Mouse (Mus musculus) intestine, embryonic 15.5 days (tissue): ENCODE results near the gene Sectm1a. TPM values are rescaled to one million over a fixed set of nuclear protein-coding genes. Genes with fewer than 3 reads are reported as not detected.
"Not testable (repeated sequence)": the region's sequence is repeated elsewhere in the genome, so short reads cannot be mapped to it uniquely, and the experiment has no call there.

ENCODE experiments used
- ATAC-seq: fragments of 200-750 bp; cut with Nextera tagmentation; 2 replicates; pipeline ENCODE4 v1.8.0; 2017; ENCODE audit warnings: moderate TSS enrichment, moderate library complexity
- H3K27ac ChIP-seq: fragments of 300-500 bp; sonication (generic); 2 replicates; pipeline ENCODE4 v1.5.1; 2015; ENCODE audit warnings: mild to moderate bottlenecking, inconsistent platforms
- H3K27me3 ChIP-seq: fragments of 300-500 bp; sonication (generic); replicated peaks from 2 replicates; pipeline ENCODE4 v1.6.1; 2015; ENCODE audit warnings: inconsistent platforms
- H3K36me3 ChIP-seq: fragments of 300-500 bp; sonication (generic); 2 replicates; pipeline ENCODE4 v1.6.1; 2015; ENCODE audit warnings: inconsistent platforms
- H3K4me1 ChIP-seq: fragments of 300-500 bp; sonication (generic); replicated peaks from 2 replicates; pipeline ENCODE4 v1.6.1; 2015; ENCODE audit warnings: inconsistent platforms
- H3K4me2 ChIP-seq: fragments of 300-500 bp; sonication (generic); replicated peaks from 2 replicates; pipeline ENCODE4 v1.6.1; 2015; ENCODE audit warnings: mild to moderate bottlenecking, inconsistent platforms
- H3K4me3 ChIP-seq: fragments of 300-500 bp; sonication (generic); replicated peaks from 2 replicates; pipeline ENCODE4 v1.5.1; 2015; ENCODE audit warnings: inconsistent platforms
- H3K9ac ChIP-seq: fragments of 300-500 bp; sonication (generic); 2 replicates; pipeline ENCODE4 v1.6.1; 2015; ENCODE audit warnings: inconsistent platforms
- H3K9me3 ChIP-seq: fragments of 300-500 bp; sonication (generic); 2 replicates; pipeline ENCODE4 v1.6.1; 2016; ENCODE audit warnings: inconsistent platforms
- WGBS: fragments of 180-500 bp; shearing (Covaris S2); methylation state at CpG from one replicate; pipeline ENCODE4 v1.1.7; 2015; 5-methylcytosine and 5-hydroxymethylcytosine counted together
- polyA plus RNA-seq: library from polyadenylated mRNA; unstranded; fragments of >200 nt; fragmentation: Nextera tagmentation; extraction: Ambion mirVana; gene quantifications from 2 replicates; pipeline ENCODE4 v1.2.1, GENCODE M21; 2015

Sectm1a gene
- polyA plus RNA-seq, 1 experiment from 2014 or later, result 3.0 TPM

GRCm38 (mm10) chr11:121111051-121111450 lies 30.0 kb upstream of the Sectm1a start:
- 93% methylated on average over 3 of the region's 3 CpGs for WGBS
- Histone ChIP-seq H3K27ac (no peak overlapping the region), H3K36me3 (no peaks in the 10 kb centered on the region), H3K9ac (no peak overlapping the region), H3K4me3 (no peak overlapping the region), H3K27me3 (no peaks in the 10 kb centered on the region), H3K9me3 (no peaks in the 10 kb centered on the region), H3K4me2 (no peak overlapping the region), H3K4me1 (0 out of 2 replicates have a peak, but pooled peaks cover 2% of the 10 kb centered on the region)
- ATAC-seq, result no peak

DNA sequence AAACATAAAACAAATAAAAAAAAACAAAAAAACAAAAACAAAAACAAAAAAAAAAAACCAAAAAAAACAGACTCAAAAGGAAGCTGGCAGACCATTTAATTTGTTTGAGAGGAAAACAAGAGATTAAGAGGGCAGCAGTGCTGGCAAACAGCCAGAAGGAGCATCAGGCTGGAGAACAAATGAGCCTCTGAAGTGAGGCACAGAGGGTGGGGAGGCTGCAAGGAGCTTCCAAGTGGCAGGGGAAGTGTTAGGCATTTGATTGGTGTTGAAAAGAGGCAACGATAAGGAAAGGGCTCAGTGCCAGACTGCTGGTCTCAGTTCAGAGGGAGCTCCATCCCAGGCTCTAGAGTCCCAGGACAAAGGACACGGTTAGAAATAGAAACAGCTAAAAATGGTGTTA lies 29.0 kb upstream of the Sectm1a start:
- ATAC-seq, result peak; percentile 78
- 9% methylated on average over 2 of the region's 2 CpGs for WGBS

GRCm38 (mm10) chr11:121108061-121108460 lies 27.0 kb upstream of the Sectm1a start:
- H3K36me3 ChIP-seq, result no peaks in the 10 kb centered on the region
- H3K9ac ChIP-seq, result no peak overlapping the region
- ATAC-seq, result no peak
- H3K4me2 ChIP-seq, result no peak overlapping the region
- no peaks in the 10 kb centered on the region for H3K9me3 ChIP-seq
- 46% methylated on average over 9 of the region's 9 CpGs for WGBS
- no peak overlapping the region for H3K27ac ChIP-seq
- H3K4me3 ChIP-seq, result no peak overlapping the region
- no peaks in the 10 kb centered on the region for H3K27me3 ChIP-seq
- H3K4me1 ChIP-seq, result 0 out of 2 replicates have a peak, but pooled peaks cover 2% of the 10 kb centered on the region

More for the DNA sequence above, 29.0 kb upstream of the Sectm1a start:
- no peak overlapping the region for H3K4me2 ChIP-seq
- no peak overlapping the region for H3K27ac ChIP-seq
- H3K9me3 ChIP-seq, result no peaks in the 10 kb centered on the region
- no peak overlapping the region for H3K4me3 ChIP-seq
- 0 out of 2 replicates have a peak, but pooled peaks cover 2% of the 10 kb centered on the region for H3K4me1 ChIP-seq
- H3K27me3 ChIP-seq, result no peaks in the 10 kb centered on the region
- H3K9ac ChIP-seq, result no peak overlapping the region
- H3K36me3 ChIP-seq, result no peaks in the 10 kb centered on the region

- not testable (repeated sequence) for ATAC-seq
- 79% methylated on average over 1 of the region's 1 CpGs for WGBS
Observed at GRCm38 (mm10) chr11:121107242-121107641, 26.2 kb upstream of the Sectm1a start.

GRCm38 (mm10) chr11:121101124-121101805 lies 20.2 kb upstream of the Sectm1a start:
- Histone ChIP-seq H3K36me3 (no peaks in the 10 kb centered on the region), H3K9me3 (no peaks in the 10 kb centered on the region), H3K4me2 (no peak overlapping the region), H3K9ac (no peak overlapping the region), H3K4me1 (no peaks in the 10 kb centered on the region; the same call in 1 of the 2 replicates), H3K27ac (no peak overlapping the region), H3K4me3 (no peak overlapping the region), H3K27me3 (no peaks in the 10 kb centered on the region)
- peak; percentile 41; the same call in 1 of the 2 replicates for ATAC-seq
- 75% methylated on average over 4 of the region's 4 CpGs for WGBS

More at GRCm38 (mm10) chr11:121107242-121107641, 26.2 kb upstream of the Sectm1a start:
- H3K27ac ChIP-seq, H3K36me3 ChIP-seq, H3K9ac ChIP-seq, H3K4me3 ChIP-seq, H3K4me1 ChIP-seq, H3K9me3 ChIP-seq, H3K27me3 ChIP-seq, H3K4me2 ChIP-seq: not testable (repeated sequence)

GRCm38 (mm10) chr11:121100692-121101091 lies 19.7 kb upstream of the Sectm1a start:
- ATAC-seq, result peak; percentile 58
- 38% methylated on average over 7 of the region's 7 CpGs for WGBS
- H3K4me1 ChIP-seq, result no peaks in the 10 kb centered on the region; the same call in 1 of the 2 replicates
- no peak overlapping the region for H3K9ac ChIP-seq
- H3K4me2 ChIP-seq, result no peak overlapping the region
- H3K9me3 ChIP-seq, result no peaks in the 10 kb centered on the region
- no peaks in the 10 kb centered on the region for H3K27me3 ChIP-seq
- no peak overlapping the region for H3K4me3 ChIP-seq
- H3K36me3 ChIP-seq, result no peaks in the 10 kb centered on the region
- no peak overlapping the region for H3K27ac ChIP-seq

DNA sequence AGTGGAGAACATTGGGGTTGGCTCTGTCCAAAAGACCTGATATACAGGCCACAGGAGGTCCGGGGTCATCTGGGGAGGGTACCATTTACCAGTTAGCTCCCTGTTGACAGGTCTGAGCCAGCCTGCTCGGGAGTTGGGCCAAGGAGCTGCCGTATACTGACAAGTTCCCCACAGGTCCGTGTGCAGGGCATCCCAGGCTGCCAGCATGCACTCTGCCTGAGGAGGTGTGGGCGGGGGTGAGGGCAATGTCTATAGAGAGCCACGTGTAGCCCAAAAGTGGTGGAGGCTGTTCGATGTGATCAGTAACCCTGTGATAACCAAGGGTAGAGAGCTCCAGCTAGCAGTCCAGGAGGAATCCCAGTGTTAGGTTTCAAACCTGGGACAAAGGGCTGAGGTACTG lies 18.7 kb upstream of the Sectm1a start:
- no peaks in the 10 kb centered on the region for H3K27me3 ChIP-seq
- H3K4me3 ChIP-seq, result no peak overlapping the region
- no peaks in the 10 kb centered on the region; the same call in 1 of the 2 replicates for H3K4me1 ChIP-seq
- no peaks in the 10 kb centered on the region for H3K9me3 ChIP-seq
- no peaks in the 10 kb centered on the region for H3K36me3 ChIP-seq
- no peak overlapping the region for H3K4me2 ChIP-seq
- no peak for ATAC-seq
- no peak overlapping the region for H3K27ac ChIP-seq
- WGBS, result 79% methylated on average over 7 of the region's 7 CpGs
- H3K9ac ChIP-seq, result no peak overlapping the region

GRCm38 (mm10) chr11:121092606-121093585 lies 11.9 kb upstream of the Sectm1a start:
- no peaks in the 10 kb centered on the region for H3K27me3 ChIP-seq
- no peak overlapping the region for H3K4me3 ChIP-seq
- no peaks in the 10 kb centered on the region for H3K4me1 ChIP-seq
- H3K9me3 ChIP-seq, result no peaks in the 10 kb centered on the region
- no peak overlapping the region for H3K27ac ChIP-seq
- H3K4me2 ChIP-seq, result no peak overlapping the region
- H3K36me3 ChIP-seq, result no peaks in the 10 kb centered on the region
- no peak for ATAC-seq
- H3K9ac ChIP-seq, result no peak overlapping the region
- 80% methylated on average over 14 of the region's 14 CpGs for whole genome bisulfite sequencing

GRCm38 (mm10) chr11:121090943-121091342 lies 9.9 kb upstream of the Sectm1a start:
- no peak overlapping the region for H3K4me3 ChIP-seq
- no peak overlapping the region for H3K4me2 ChIP-seq
- WGBS, result 53% methylated on average over 4 of the region's 4 CpGs
- no peak overlapping the region for H3K27ac ChIP-seq
- H3K9me3 ChIP-seq, result no peaks in the 10 kb centered on the region
- no peaks in the 10 kb centered on the region for H3K27me3 ChIP-seq
- ATAC-seq, result 0 out of 2 replicates have a peak, but pooled peaks have one; percentile 3
- no peak overlapping the region for H3K9ac ChIP-seq
- no peaks in the 10 kb centered on the region for H3K36me3 ChIP-seq
- no peaks in the 10 kb centered on the region for H3K4me1 ChIP-seq

DNA sequence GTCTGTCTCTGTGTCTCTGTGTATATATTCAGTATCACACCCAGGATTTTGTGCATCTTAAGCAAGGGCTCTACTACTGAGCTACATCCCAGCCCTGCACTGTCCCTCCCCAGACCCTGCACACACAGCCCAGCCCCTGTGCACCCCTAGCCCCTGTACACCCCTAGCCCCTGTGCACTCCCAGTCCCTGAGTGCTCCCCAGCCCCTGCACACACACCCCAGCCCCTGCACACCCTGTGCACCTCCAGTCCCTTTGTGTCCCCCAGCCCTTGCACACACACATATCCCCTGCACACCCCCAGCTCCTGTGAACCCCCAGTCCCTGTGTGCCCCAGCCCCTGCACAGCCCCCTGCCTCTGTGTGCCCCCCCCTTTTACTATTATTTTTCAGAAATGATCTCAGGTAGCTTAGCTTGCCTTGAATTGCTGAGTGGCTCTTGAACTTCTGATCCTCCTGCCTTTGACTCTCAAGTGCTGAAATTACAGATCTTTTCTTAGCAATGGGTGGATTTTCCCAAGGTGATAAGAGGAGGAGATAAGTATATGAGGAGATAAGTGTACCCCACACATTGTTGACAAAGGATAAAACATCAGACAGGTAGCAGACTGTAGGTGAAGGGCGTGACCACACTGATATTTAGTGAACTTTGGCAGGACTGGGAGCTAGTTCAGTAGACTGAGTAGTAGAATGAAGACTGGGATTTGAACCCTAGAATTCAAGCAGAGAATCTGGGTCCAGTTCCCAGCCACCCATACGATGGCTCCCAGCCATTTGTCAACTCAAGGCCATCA lies 8.9 kb upstream of the Sectm1a start:
- 0 out of 2 replicates have a peak overlapping the region, but pooled peaks have one; percentile 22 for H3K27ac ChIP-seq
- no peak overlapping the region for H3K9ac ChIP-seq
- H3K4me3 ChIP-seq, result no peak overlapping the region
- H3K9me3 ChIP-seq, result no peaks in the 10 kb centered on the region
- H3K27me3 ChIP-seq, result no peaks in the 10 kb centered on the region
- no peaks in the 10 kb centered on the region for H3K36me3 ChIP-seq
- ATAC-seq, result peak; percentile 77
- H3K4me1 ChIP-seq, result peaks cover 3% of the 10 kb centered on the region; the same call in 1 of the 2 replicates
- WGBS, result 65% methylated on average over 2 of the region's 2 CpGs
- H3K4me2 ChIP-seq, result 0 out of 2 replicates have a peak overlapping the region, but pooled peaks have one; percentile 9

- Histone ChIP-seq H3K9me3 (no peaks in the 10 kb centered on the region), H3K9ac (no peak overlapping the region), H3K27me3 (no peaks in the 10 kb centered on the region), H3K4me2 (no peak overlapping the region), H3K4me1 (peaks cover 3% of the 10 kb centered on the region; the same call in 1 of the 2 replicates), H3K4me3 (no peak overlapping the region), H3K27ac (no peak overlapping the region), H3K36me3 (no peaks in the 10 kb centered on the region)
- WGBS, result 56% methylated on average over 6 of the region's 6 CpGs
- ATAC-seq, result no peak
Observed at GRCm38 (mm10) chr11:121088997-121089396, 8.0 kb upstream of the Sectm1a start.
